In the genomic region with DNA sequence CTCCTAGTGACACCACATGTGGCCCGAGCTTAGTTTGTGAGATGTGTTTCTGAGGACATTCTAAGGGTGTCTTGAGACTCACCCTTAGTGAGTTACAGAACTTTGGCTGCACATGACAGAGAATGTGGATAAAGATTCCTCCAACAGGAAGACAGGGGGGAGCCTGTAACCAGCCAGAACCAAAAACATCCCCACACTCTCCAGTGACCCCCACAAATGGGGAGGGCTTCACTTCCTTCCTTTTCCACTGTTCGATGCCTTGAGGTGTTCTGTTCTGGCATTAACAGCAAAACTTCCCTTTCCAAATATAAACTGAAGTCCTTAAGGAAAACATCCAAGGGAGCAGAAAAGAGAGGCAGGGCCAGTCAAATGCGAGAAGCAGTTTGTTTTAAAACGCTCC, we compare ENCODE assay signal across 17 mouse cellular contexts.
DNase-seq lines count a peak whose midpoint lies in the region; ATAC-seq and TF ChIP-seq lines count a peak whose summit lies in the region.
"Had no signal": no experiment of that assay in that cellular context is flagged by ENCODE, and none has a peak within 500 bp of the region (broad histone marks: within the 10 kb centered on the region; RNA-seq: fewer than 3 reads in every experiment).

No protein-coding gene starts in this region.

- H3K4me3 ChIP-seq in embryonic facial prominence, embryonic 13.5 days: no peak overlapping the region
- H3K4me3 ChIP-seq in embryonic facial prominence, embryonic 10.5 days: no peak overlapping the region
- H3K4me3 ChIP-seq in kidney, adult 2 months (ENCODE audit: insufficient read depth, low read depth, low read length): no peak overlapping the region
- H3K4me3 ChIP-seq in kidney, embryonic 14.5 days (ENCODE audit: low read length): no peak overlapping the region
- H3K4me3 ChIP-seq in lung, embryonic 16.5 days (ENCODE audit: low read length): no peak overlapping the region
- no peak overlapping the region for H3K4me3 ChIP-seq in stomach, postnatal 0 days (ENCODE audit: low read depth, low read length)
- H3K4me3 ChIP-seq: embryonic facial prominence, embryonic 12.5 days; heart, embryonic 10.5 days; liver, embryonic 15.5 days; megakaryocyte, embryonic 14.5 days; midbrain, embryonic 15.5 days had no signal

- H3K9me3 ChIP-seq in embryonic facial prominence, embryonic 13.5 days: no peaks in the 10 kb centered on the region
- H3K9me3 ChIP-seq in embryonic facial prominence, embryonic 10.5 days: no peaks in the 10 kb centered on the region
- H3K9me3 ChIP-seq in kidney, embryonic 14.5 days (ENCODE audit: control insufficient read depth, low read length): no peaks in the 10 kb centered on the region
- no peaks in the 10 kb centered on the region for H3K9me3 ChIP-seq in lung, embryonic 16.5 days (ENCODE audit: control insufficient read depth, low read length)
- H3K9me3 ChIP-seq in stomach, postnatal 0 days (ENCODE audit: control insufficient read depth, low read length): no peaks in the 10 kb centered on the region
- H3K9me3 ChIP-seq: embryonic facial prominence, embryonic 12.5 days; heart, embryonic 10.5 days; liver, embryonic 15.5 days; megakaryocyte, embryonic 14.5 days; midbrain, embryonic 15.5 days had no signal

- H3K4me2 ChIP-seq in embryonic facial prominence, embryonic 13.5 days: no peak overlapping the region
- H3K4me2 ChIP-seq in kidney, embryonic 14.5 days (replicated peaks; ENCODE audit: low read depth, low read length): no peak overlapping the region
- H3K4me2 ChIP-seq in lung, embryonic 16.5 days (ENCODE audit: low read depth, low read length): no peak overlapping the region
- H3K4me2 ChIP-seq in stomach, postnatal 0 days (replicated peaks; ENCODE audit: low read depth): no peak overlapping the region
- H3K4me2 ChIP-seq: embryonic facial prominence, embryonic 12.5 days; liver, embryonic 15.5 days; midbrain, embryonic 15.5 days had no signal

- TF ChIP-seq EP300 in stomach, postnatal 0 days (optimal IDR thresholded peaks at IDR 0.05): no peak

- DNase-seq in embryonic facial prominence, embryonic 10.5 days (ENCODE audit: low spot score): no peak
- DNase-seq in kidney, adult 2 months: peak; percentile 84
- no peak for DNase-seq in lung, postnatal 14 days
- DNase-seq in stomach, postnatal 0 days (ENCODE audit: low spot score): no peak
- DNase-seq in left cerebral cortex, postnatal 25 days (ENCODE audit: low spot score in 2 of 2): no peak
- DNase-seq: cerebellum, adult 8-10 months; gastrocnemius, postnatal 14 days; thymus, postnatal 14 days had no signal

- TF ChIP-seq CTCF in kidney, adult 2 months (conservative IDR thresholded peaks at IDR 0.05; ENCODE audit: insufficient read depth, insufficient read length, low read depth, low read length): no peak
- TF ChIP-seq CTCF in stomach, postnatal 0 days (IDR thresholded peaks at IDR 0.05; ENCODE audit: low read depth): no peak

- H3K27me3 ChIP-seq in embryonic facial prominence, embryonic 13.5 days: no peaks in the 10 kb centered on the region
- H3K27me3 ChIP-seq in embryonic facial prominence, embryonic 10.5 days (replicated peaks; ENCODE audit: low read depth, poor library complexity, severe bottlenecking): 0 out of 2 replicates have a peak, but pooled peaks cover 4% of the 10 kb centered on the region
- no peaks in the 10 kb centered on the region for H3K27me3 ChIP-seq in kidney, adult 2 months (replicated peaks; ENCODE audit: control insufficient read depth, insufficient read depth, low read length)
- no peaks in the 10 kb centered on the region for H3K27me3 ChIP-seq in kidney, embryonic 14.5 days (ENCODE audit: control insufficient read depth, insufficient read depth, low read length)
- no peaks in the 10 kb centered on the region for H3K27me3 ChIP-seq in lung, embryonic 16.5 days (ENCODE audit: control insufficient read depth, insufficient read depth, low read depth, low read length)
- no peaks in the 10 kb centered on the region for H3K27me3 ChIP-seq in stomach, postnatal 0 days (ENCODE audit: control insufficient read depth, insufficient read depth, low read length)
- H3K27me3 ChIP-seq: embryonic facial prominence, embryonic 12.5 days; liver, embryonic 15.5 days; midbrain, embryonic 15.5 days had no signal

- no peak for ATAC-seq in embryonic facial prominence, embryonic 13.5 days (ENCODE audit: insufficient number of reproducible peaks, insufficient read depth, low FRiP score, low TSS enrichment, low read depth)
- no peak for ATAC-seq in kidney, embryonic 14.5 days (ENCODE audit: low FRiP score, low TSS enrichment)
- ATAC-seq in lung, embryonic 16.5 days (ENCODE audit: low read depth): peak; percentile 34
- ATAC-seq in stomach, postnatal 0 days (ENCODE audit: low FRiP score, low TSS enrichment): no peak
- ATAC-seq: hindbrain, postnatal 0 days; midbrain, embryonic 15.5 days had no signal

- H3K4me1 ChIP-seq in embryonic facial prominence, embryonic 13.5 days: peaks cover 14% of the 10 kb centered on the region
- H3K4me1 ChIP-seq in embryonic facial prominence, embryonic 10.5 days: peaks cover 23% of the 10 kb centered on the region
- H3K4me1 ChIP-seq in kidney, adult 2 months (ENCODE audit: control insufficient read depth, insufficient read depth, low read length): peaks cover 6% of the 10 kb centered on the region; the same call in 1 of the 2 replicates
- 0 out of 2 replicates have a peak, but pooled peaks cover 8% of the 10 kb centered on the region for H3K4me1 ChIP-seq in kidney, embryonic 14.5 days (ENCODE audit: control insufficient read depth, insufficient read depth, low read length)
- peaks cover 24% of the 10 kb centered on the region for H3K4me1 ChIP-seq in lung, embryonic 16.5 days (replicated peaks; ENCODE audit: control insufficient read depth, insufficient read depth, low read length)
- H3K4me1 ChIP-seq in stomach, postnatal 0 days (replicated peaks; ENCODE audit: control insufficient read depth, insufficient read depth): peaks cover 2% of the 10 kb centered on the region; the same call in 1 of the 2 replicates
- H3K4me1 ChIP-seq: embryonic facial prominence, embryonic 12.5 days; megakaryocyte, embryonic 14.5 days; midbrain, embryonic 15.5 days had no signal

- peak overlapping the region; percentile 12; the same call in 1 of the 2 replicates for H3K27ac ChIP-seq in embryonic facial prominence, embryonic 13.5 days
- no peak overlapping the region for H3K27ac ChIP-seq in embryonic facial prominence, embryonic 10.5 days (replicated peaks)
- peak overlapping the region; percentile 82 for H3K27ac ChIP-seq in kidney, adult 2 months (ENCODE audit: insufficient read depth, low read depth, low read length)
- H3K27ac ChIP-seq in kidney, embryonic 14.5 days (ENCODE audit: low read depth, low read length): no peak overlapping the region; the same call in 1 of the 2 replicates
- H3K27ac ChIP-seq in lung, embryonic 16.5 days (ENCODE audit: low read length): peak overlapping the region; percentile 48
- H3K27ac ChIP-seq in stomach, postnatal 0 days (replicated peaks): peak overlapping the region; percentile 67
- H3K27ac ChIP-seq: embryonic facial prominence, embryonic 12.5 days; heart, embryonic 10.5 days; hindbrain, postnatal 0 days; liver, embryonic 15.5 days; midbrain, embryonic 15.5 days had no signal

- no peak overlapping the region for H3K9ac ChIP-seq in embryonic facial prominence, embryonic 13.5 days
- no peak overlapping the region for H3K9ac ChIP-seq in kidney, embryonic 14.5 days (ENCODE audit: low read depth, low read length)
- H3K9ac ChIP-seq in lung, embryonic 16.5 days (ENCODE audit: low read length): no peak overlapping the region
- no peak overlapping the region for H3K9ac ChIP-seq in stomach, postnatal 0 days (ENCODE audit: low read length)
- H3K9ac ChIP-seq: embryonic facial prominence, embryonic 12.5 days; liver, embryonic 15.5 days; midbrain, embryonic 15.5 days had no signal

- intact Hi-C loops in left cerebral cortex, postnatal 25 days (cut with DNase I): no loop called here

- no peak for TF ChIP-seq POLR2A in kidney, adult 2 months (IDR thresholded peaks at IDR 0.05; ENCODE audit: low read depth, low read length)

- H3K36me3 ChIP-seq in embryonic facial prominence, embryonic 13.5 days: peaks cover 60% of the 10 kb centered on the region
- peaks cover 45% of the 10 kb centered on the region for H3K36me3 ChIP-seq in embryonic facial prominence, embryonic 10.5 days (replicated peaks)
- no peaks in the 10 kb centered on the region for H3K36me3 ChIP-seq in kidney, adult 2 months (ENCODE audit: control insufficient read depth, insufficient read depth, low read length)
- H3K36me3 ChIP-seq in kidney, embryonic 14.5 days (ENCODE audit: control insufficient read depth, insufficient read depth, low read length): peaks cover 5% of the 10 kb centered on the region; the same call in 1 of the 2 replicates
- H3K36me3 ChIP-seq in lung, embryonic 16.5 days (ENCODE audit: control insufficient read depth, insufficient read depth, low read length): peaks cover 13% of the 10 kb centered on the region
- peaks cover 10% of the 10 kb centered on the region for H3K36me3 ChIP-seq in stomach, postnatal 0 days (ENCODE audit: control insufficient read depth, insufficient read depth, low read length)
- H3K36me3 ChIP-seq: heart, embryonic 10.5 days had no signal

- WGBS in embryonic facial prominence, embryonic 13.5 days: 76% methylated on average over 4 of the region's 4 CpGs
- WGBS in embryonic facial prominence, embryonic 10.5 days: 81% methylated on average over 4 of the region's 4 CpGs
- WGBS in kidney, adult 2 months: 59% methylated on average over 4 of the region's 4 CpGs
- 52% methylated on average over 4 of the region's 4 CpGs for WGBS in kidney, embryonic 14.5 days
- 34% methylated on average over 4 of the region's 4 CpGs for WGBS in lung, embryonic 16.5 days
- WGBS in stomach, postnatal 0 days: 51% methylated on average over 4 of the region's 4 CpGs

Comparison
In these comparisons a context has a peak if more than half of its experiments do, and no peak if none do; other contexts are left out.
1. H3K27ac ChIP-seq: peak in embryonic facial prominence, embryonic 13.5 days (single experiment), kidney, adult 2 months (single experiment), lung, embryonic 16.5 days (single experiment) and stomach, postnatal 0 days (single experiment); none in embryonic facial prominence, embryonic 10.5 days (single experiment) and kidney, embryonic 14.5 days (single experiment).